Mouse (Mus musculus): Measurements from ENCODE around the gene Trim24. TPM values are rescaled to one million over a fixed set of nuclear protein-coding genes. Genes with fewer than 3 reads are reported as not detected.
A peak's percentile ranks its signal among the peaks of the same experiment; 100 is the strongest.
"Not testable (repeated sequence)": the region's sequence is repeated elsewhere in the genome, so short reads cannot be mapped to it uniquely, and the experiment has no call there.

Trim24 gene
- 10 to 100 TPM; 32.2 to 32.8 TPM for total RNA-seq (2021)
- long read RNA-seq, experiment 1, full-length matches to known transcripts = 19 of 27 reads
- long read RNA-seq, experiment 1, partial matches to known transcripts = 2 of 27 reads
- long read RNA-seq, experiment 1, other reads (novel, unspliced or antisense) = 6 of 27 reads
- long read RNA-seq, experiment 2, full-length matches to known transcripts = 12 of 23 reads
- long read RNA-seq, experiment 2, partial matches to known transcripts = 6 of 23 reads
- long read RNA-seq, experiment 2, other reads (novel, unspliced or antisense) = 5 of 23 reads

GRCm38 (mm10) chr6:37870245-37871136 is at the start of gene Trim24:
Trim24 (plus strand) TSS chr6:37870811.
- H3K4me3 ChIP-seq = peak within 1 kb of the TSS; percentile 91
- intact Hi-C loops (cut with DNase I) = loop anchor here (5.0 kb wide), 2 partner anchors 77 to 197 kb away; no protein-coding TSS in a partner anchor
- DNase-seq (ENCODE audit: extremely low spot score in 1 of 2, low spot score in 2 of 2) = peak; percentile 92 to 96
- peak within 1 kb of the TSS; percentile 88 for H3K27ac ChIP-seq
- TF ChIP-seq CTCF (IDR thresholded peaks at IDR 0.05) = no peak

- no peak for DNase-seq (ENCODE audit: extremely low spot score in 1 of 2, low spot score in 2 of 2)
- TF ChIP-seq CTCF (IDR thresholded peaks at IDR 0.05) = no peak
- intact Hi-C loops (cut with DNase I) = no loop called here
- H3K27ac ChIP-seq = no peak overlapping the region
- H3K4me3 ChIP-seq = no peak overlapping the region
Measured at GRCm38 (mm10) chr6:37821531-37822051, 49.0 kb upstream of the Trim24 start.

- intact Hi-C loops (cut with DNase I) = no loop called here
- no peak overlapping the region for H3K4me3 ChIP-seq
- no peak for DNase-seq (ENCODE audit: extremely low spot score in 1 of 2, low spot score in 2 of 2)
- no peak overlapping the region for H3K27ac ChIP-seq
- no peak for TF ChIP-seq CTCF (IDR thresholded peaks at IDR 0.05)
Measured at GRCm38 (mm10) chr6:37822390-37822789, 48.2 kb upstream of the Trim24 start.

DNA sequence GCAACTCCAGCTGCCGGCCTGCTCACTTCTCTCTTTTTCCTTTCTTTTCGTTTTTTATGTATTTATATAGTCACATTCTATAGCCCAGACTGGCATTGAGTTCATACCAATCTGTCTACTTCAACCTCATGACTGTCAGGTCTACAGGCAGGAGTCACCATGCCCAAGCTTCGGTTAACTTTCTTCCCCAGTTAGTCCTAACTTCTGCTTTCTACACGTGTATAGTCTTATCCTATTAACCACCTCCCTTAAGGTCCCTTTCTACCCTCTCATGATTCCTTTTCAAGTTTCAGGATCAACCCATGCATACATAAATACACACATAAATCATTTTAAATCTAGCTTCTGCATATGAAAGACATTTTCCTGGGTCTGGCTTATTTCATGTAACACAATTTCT is 46.9 kb upstream of the Trim24 start:
- no peak for TF ChIP-seq CTCF (IDR thresholded peaks at IDR 0.05)
- DNase-seq (ENCODE audit: extremely low spot score in 1 of 2, low spot score in 2 of 2) = no peak
- intact Hi-C loops (cut with DNase I) = no loop called here
- Histone ChIP-seq H3K4me3 (no peak overlapping the region), H3K27ac (no peak overlapping the region)

DNA sequence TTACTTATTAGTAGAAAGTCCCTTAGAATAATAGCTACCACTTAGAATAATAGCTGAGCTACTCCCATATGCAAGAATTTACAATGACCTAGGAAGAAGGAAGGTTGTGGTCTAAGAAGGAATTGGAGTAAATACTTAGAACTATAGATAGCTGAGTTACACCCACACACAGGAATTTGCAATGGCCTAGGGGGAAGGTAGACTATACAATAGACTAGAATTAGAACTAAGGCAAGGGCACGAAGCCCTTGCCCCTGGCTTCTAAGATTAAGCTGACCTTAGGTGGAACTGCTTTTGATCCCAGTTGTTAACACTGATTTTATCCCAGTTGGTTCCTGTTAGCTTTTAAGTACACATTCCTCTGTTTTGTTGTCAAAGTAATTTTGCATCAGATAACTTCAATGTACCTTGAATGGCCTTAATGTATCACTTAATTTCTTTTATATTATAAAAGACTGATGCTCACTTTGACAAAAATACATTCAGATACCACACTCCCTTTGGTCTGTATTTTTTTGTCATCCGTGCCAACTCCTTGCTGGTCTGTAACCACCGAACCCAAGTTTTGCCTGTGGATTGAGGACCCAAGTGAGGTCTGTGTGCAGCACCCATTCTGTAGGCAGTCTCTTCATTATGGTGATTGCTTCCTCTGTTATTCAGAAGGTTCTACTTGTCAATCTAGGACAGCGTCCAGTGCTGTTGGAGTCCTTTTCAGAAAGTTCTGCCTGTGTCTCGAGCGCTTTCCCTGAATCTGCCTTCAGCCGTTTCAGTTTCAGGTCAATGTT is 45.1 kb upstream of the Trim24 start:
- H3K4me3 ChIP-seq; intact Hi-C loops (cut with DNase I); H3K27ac ChIP-seq; DNase-seq (ENCODE audit: extremely low spot score in 1 of 2, low spot score in 2 of 2): not testable (repeated sequence)

DNA sequence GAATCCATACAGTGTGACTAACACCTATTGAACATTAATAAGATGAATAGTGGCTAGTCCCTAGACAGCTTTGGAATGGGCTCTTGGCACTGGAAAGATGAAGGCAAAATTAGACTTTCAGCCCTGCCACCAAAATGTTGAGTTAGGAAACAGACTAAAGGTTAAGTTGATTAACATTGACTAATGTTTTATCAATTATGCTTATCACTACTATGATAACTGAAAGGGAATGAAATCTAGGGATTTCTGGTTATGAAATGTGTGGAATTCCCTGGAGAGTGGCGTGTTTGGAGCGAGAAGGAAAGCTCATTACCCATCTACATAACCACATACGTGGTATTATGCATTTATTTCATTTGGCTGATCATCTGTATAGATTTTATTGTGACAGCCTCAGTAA is 41.7 kb upstream of the Trim24 start:
- Histone ChIP-seq H3K27ac (no peak overlapping the region), H3K4me3 (no peak overlapping the region)
- DNase-seq (ENCODE audit: extremely low spot score in 1 of 2, low spot score in 2 of 2) = no peak
- TF ChIP-seq CTCF (IDR thresholded peaks at IDR 0.05) = no peak
- intact Hi-C loops (cut with DNase I) = no loop called here

DNA sequence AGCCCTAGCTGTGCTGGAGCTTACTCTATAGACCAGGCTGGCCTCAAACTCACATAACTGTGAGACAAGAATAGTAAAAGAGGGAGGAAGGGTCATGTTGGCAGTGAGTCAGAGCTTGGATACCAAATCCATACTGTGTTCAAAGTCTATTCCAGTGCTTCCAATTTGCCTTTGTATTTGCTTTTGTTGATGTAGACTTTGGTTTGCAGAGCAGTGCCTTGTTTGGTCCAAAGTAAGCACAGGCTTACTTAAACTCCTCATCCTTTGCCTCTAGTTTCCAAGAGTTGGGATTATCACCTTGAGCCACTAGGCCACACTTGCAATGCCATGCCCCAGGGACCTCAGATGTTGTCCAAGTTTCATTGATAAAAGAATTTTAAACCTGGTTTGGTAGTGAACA is 41.0 kb upstream of the Trim24 start:
- intact Hi-C loops (cut with DNase I) = no loop called here

GRCm38 (mm10) chr6:37833691-37834090 is 36.9 kb upstream of the Trim24 start:
- no peak overlapping the region for H3K27ac ChIP-seq
- H3K4me3 ChIP-seq = no peak overlapping the region
- no peak for TF ChIP-seq CTCF (IDR thresholded peaks at IDR 0.05)
- intact Hi-C loops (cut with DNase I) = no loop called here
- no peak for DNase-seq (ENCODE audit: extremely low spot score in 1 of 2, low spot score in 2 of 2)

More for the DNA sequence above, 41.0 kb upstream of the Trim24 start:
- Histone ChIP-seq H3K4me3 (no peak overlapping the region), H3K27ac (no peak overlapping the region)
- no peak for DNase-seq (ENCODE audit: extremely low spot score in 1 of 2, low spot score in 2 of 2)
- no peak for TF ChIP-seq CTCF (IDR thresholded peaks at IDR 0.05)

GRCm38 (mm10) chr6:37836951-37837565 is 33.6 kb upstream of the Trim24 start:
- H3K27ac ChIP-seq; DNase-seq (ENCODE audit: extremely low spot score in 1 of 2, low spot score in 2 of 2); H3K4me3 ChIP-seq; intact Hi-C loops (cut with DNase I): not testable (repeated sequence)

GRCm38 (mm10) chr6:37842779-37843605 is 27.6 kb upstream of the Trim24 start:
- DNase-seq (ENCODE audit: extremely low spot score in 1 of 2, low spot score in 2 of 2) = no peak
- no peak overlapping the region for H3K4me3 ChIP-seq
- H3K27ac ChIP-seq = no peak overlapping the region
- no peak for TF ChIP-seq CTCF (IDR thresholded peaks at IDR 0.05)
- intact Hi-C loops (cut with DNase I) = no loop called here

Measured in left cerebral cortex, adult 2 months (tissue).